Mouse (Mus musculus): ENCODE measurements around the gene Prlh.

Gene Prlh

DNA sequence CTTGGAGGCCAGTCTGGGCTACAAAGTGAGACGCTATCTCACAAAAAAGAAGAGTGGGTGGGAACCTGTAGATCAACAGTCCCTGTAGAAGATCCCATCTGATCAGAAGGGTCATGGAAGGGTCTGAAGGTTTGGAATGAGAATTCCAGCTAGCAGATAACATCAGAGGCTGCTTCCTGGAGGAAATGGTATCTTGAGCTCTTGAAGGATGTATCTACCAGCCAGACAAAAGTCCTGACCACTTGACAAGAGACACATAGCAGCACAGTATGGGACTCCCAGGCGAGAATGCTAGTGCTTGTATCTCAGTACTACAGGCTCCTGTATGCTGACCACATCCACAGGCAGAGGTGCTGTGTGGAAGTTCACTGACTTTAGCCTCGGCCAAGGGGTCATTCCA, 48.2 kb downstream of the Prlh start:
- no peak for DNase-seq (ENCODE audit: low read depth, low spot score)

DNA sequence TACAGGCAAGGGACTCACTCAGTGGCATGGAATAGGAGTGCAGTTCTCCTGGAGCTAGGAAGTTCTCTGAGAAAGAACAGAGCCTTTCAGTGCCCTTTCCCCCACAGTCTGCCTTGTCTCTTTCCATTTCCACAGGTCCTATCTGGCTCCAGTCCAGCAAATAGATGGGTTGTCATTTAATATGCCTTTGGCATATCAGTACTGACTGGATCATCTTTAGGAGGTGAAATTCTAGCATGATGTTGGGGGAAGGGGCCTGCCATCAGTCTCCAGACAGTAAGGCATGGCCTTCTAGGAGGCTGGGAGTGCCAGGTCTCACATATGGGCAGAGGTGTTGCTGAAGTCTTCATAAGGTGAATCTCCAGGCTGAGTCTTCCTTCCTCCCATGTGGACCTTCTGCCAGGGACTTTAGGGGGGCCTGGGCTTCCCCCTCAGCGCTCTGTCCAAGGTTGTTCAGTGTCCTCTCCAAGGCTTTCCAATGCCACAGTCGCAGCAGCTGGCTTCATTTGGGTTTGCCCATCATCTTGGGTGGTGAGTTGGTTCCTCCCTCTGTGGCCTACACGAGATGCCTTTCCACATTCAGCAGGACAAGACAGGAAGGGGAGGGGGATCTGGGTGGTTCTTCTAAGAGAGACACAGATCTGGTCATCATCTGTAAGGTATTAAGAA, 49.1 kb downstream of the Prlh start:
- no peak for DNase-seq (ENCODE audit: low read depth, low spot score)

DNA sequence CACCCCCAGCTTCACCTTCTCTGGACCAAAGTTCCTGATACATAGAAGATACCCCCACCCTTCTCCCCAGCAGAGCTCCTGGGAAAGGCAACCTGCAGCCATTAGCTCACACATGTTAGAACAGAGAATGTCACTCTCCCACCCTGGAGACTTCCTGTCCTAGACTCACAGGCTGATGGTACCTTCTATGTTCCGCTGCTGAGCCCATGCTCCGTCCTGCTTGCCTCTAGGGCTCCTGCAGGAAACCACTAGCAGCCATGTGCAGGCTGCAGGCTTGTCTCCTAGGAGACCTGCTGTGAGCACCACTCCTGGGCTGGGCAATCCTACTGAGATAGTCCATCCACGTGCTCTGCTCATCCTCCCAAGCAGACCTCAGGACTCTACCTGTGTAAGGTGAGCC, 49.7 kb downstream of the Prlh start:
- no peak for DNase-seq (ENCODE audit: low read depth, low spot score)

Measured in retina, adult 2 months (tissue).